Mouse (Mus musculus) liver, adult 2 months (tissue): ENCODE measurements around the gene Snapin. TPM values are rescaled to one million over a fixed set of nuclear protein-coding genes. Genes with fewer than 3 reads are reported as not detected.

Source experiments
- DNase-seq: peaks from one replicate; pipeline ENCODE4 v3.0.0-alpha.2; 2011; ENCODE audit warnings: low read depth, low spot score; ENCODE audit errors: extremely low read depth
- H3K27ac ChIP-seq: fragments of 200-500 bp; replicated peaks from 2 replicates; pipeline ENCODE4 v1.5.1; 2012; ENCODE audit warnings: low read depth, mild to moderate bottlenecking, control low read depth, inconsistent platforms, low read length; ENCODE audit not compliant: insufficient read depth
- H3K27me3 ChIP-seq: fragments of 200-500 bp; 2 replicates; pipeline ENCODE4 v1.6.1; 2012; ENCODE audit warnings: mild to moderate bottlenecking, moderate library complexity, low read length, inconsistent platforms; ENCODE audit not compliant: control insufficient read depth, insufficient read depth
- H3K36me3 ChIP-seq: fragments of 200-500 bp; 2 replicates; pipeline ENCODE4 v1.6.1; 2012; ENCODE audit warnings: low read length, inconsistent platforms; ENCODE audit not compliant: control insufficient read depth, insufficient read depth
- H3K4me1 ChIP-seq: fragments of 200-500 bp; 2 replicates; pipeline ENCODE4 v1.6.1; 2011; ENCODE audit warnings: low read length; ENCODE audit not compliant: control insufficient read depth, insufficient read depth
- H3K4me3 ChIP-seq: fragments of 200-500 bp; 2 replicates; pipeline ENCODE4 v1.5.1; 2011; ENCODE audit warnings: low read depth, mild to moderate bottlenecking, control low read depth, low read length, moderate library complexity; ENCODE audit not compliant: insufficient read depth
- H3K79me2 ChIP-seq: fragments of 200-500 bp; 2 replicates; pipeline ENCODE4 v1.6.1; 2012; ENCODE audit warnings: inconsistent platforms, mild to moderate bottlenecking, low read length, moderate library complexity; ENCODE audit not compliant: control insufficient read depth, insufficient read depth
- H3K9ac ChIP-seq: fragments of 200-500 bp; 2 replicates; pipeline ENCODE4 v1.6.1; 2012; ENCODE audit warnings: low read depth, mild to moderate bottlenecking, control low read depth, inconsistent platforms, low read length
- CTCF ChIP-seq: fragments of 200-500 bp; IDR thresholded peaks from 2 replicates; pipeline ENCODE4 v1.5.1; 2011; ENCODE audit warnings: low read depth, low read length, control low read depth
- POLR2A ChIP-seq: fragments of 200-500 bp; IDR thresholded peaks from 2 replicates; pipeline ENCODE4 v1.6.1; 2011; ENCODE audit warnings: low read length, control low read depth; ENCODE audit not compliant: insufficient read depth; ENCODE audit errors: extremely low read depth
- WGBS: fragments of 180-500 bp; shearing (Covaris S2); methylation state at CpG from one replicate; pipeline ENCODE4 v1.1.7; 2018; 5-methylcytosine and 5-hydroxymethylcytosine counted together
- polyA plus RNA-seq: library from polyadenylated mRNA; depleted of rRNA; stranded (reverse); fragments of >200 nt; gene quantifications from 2 replicates; pipeline ENCODE4 v1.2.3, GENCODE M21; 2012
- total RNA-seq: library from RNA; depleted of rRNA; stranded (reverse); fragments of >200 nt; gene quantifications from 2 replicates; pipeline ENCODE4 v1.2.3, GENCODE M21; 2014

Gene Snapin
- total and polyA plus RNA-seq, 2 experiments = 10.6 to 18.5 TPM

- H3K79me2 ChIP-seq = no peaks in the 10 kb centered on the region
- DNase-seq = no peak
- no peak overlapping the region for H3K9ac ChIP-seq
- H3K27ac ChIP-seq = no peak overlapping the region
- peaks cover 12% of the 10 kb centered on the region for H3K4me1 ChIP-seq
- no peak overlapping the region for H3K4me3 ChIP-seq
- H3K27me3 ChIP-seq = no peaks in the 10 kb centered on the region
- H3K36me3 ChIP-seq = peaks cover 53% of the 10 kb centered on the region
- TF ChIP-seq POLR2A (no peak), CTCF (no peak)
These were observed 6.8 kb upstream of the Snapin start for GRCm38 (mm10) chr3:90497597-90497996.

GRCm38 (mm10) chr3:90495850-90496525, 5.2 kb upstream of the Snapin start:
- peaks cover 38% of the 10 kb centered on the region for H3K36me3 ChIP-seq
- H3K27me3 ChIP-seq = no peaks in the 10 kb centered on the region
- 91% methylated on average over 7 of the region's 7 CpGs for WGBS
- H3K27ac ChIP-seq = no peak overlapping the region
- peaks cover 12% of the 10 kb centered on the region for H3K4me1 ChIP-seq
- H3K79me2 ChIP-seq = no peaks in the 10 kb centered on the region
- H3K4me3 ChIP-seq = no peak overlapping the region
- DNase-seq = peak; percentile 51
- no peak overlapping the region for H3K9ac ChIP-seq
- TF ChIP-seq CTCF (no peak), POLR2A (no peak)

- 24% methylated on average over 4 of the region's 4 CpGs for WGBS
- H3K4me3 ChIP-seq = no peak overlapping the region
- no peaks in the 10 kb centered on the region for H3K27me3 ChIP-seq
- H3K79me2 ChIP-seq = peaks cover 5% of the 10 kb centered on the region; the same call in 1 of the 2 replicates
- TF ChIP-seq CTCF = no peak
- TF ChIP-seq POLR2A = no peak
- peaks cover 28% of the 10 kb centered on the region for H3K36me3 ChIP-seq
- H3K9ac ChIP-seq = no peak overlapping the region
- peak overlapping the region; percentile 56 for H3K27ac ChIP-seq
- peaks cover 16% of the 10 kb centered on the region for H3K4me1 ChIP-seq
- DNase-seq = peak; percentile 97
These were observed 3.2 kb upstream of the Snapin start for GRCm38 (mm10) chr3:90493831-90494540.

- H3K4me3 ChIP-seq = no peak overlapping the region
- no peak for TF ChIP-seq CTCF
- TF ChIP-seq POLR2A = no peak
- WGBS = 30% methylated on average over 2 of the region's 2 CpGs
These were observed 517 bp upstream of the Snapin start for GRCm38 (mm10) chr3:90491350-90491749.

GRCm38 (mm10) chr3:90488576-90488975, 2.3 kb downstream of the Snapin start:
- Histone ChIP-seq H3K79me2 (peaks cover 5% of the 10 kb centered on the region; the same call in 1 of the 2 replicates), H3K27ac (no peak overlapping the region), H3K4me3 (no peak overlapping the region), H3K36me3 (peaks cover 36% of the 10 kb centered on the region), H3K4me1 (peaks cover 9% of the 10 kb centered on the region), H3K9ac (no peak overlapping the region), H3K27me3 (no peaks in the 10 kb centered on the region)
- no peak for DNase-seq
- WGBS = 89% methylated on average over 6 of the region's 6 CpGs
- TF ChIP-seq POLR2A (no peak), CTCF (no peak)

More at GRCm38 (mm10) chr3:90491350-90491749, 517 bp upstream of the Snapin start:
- Histone ChIP-seq H3K79me2 (peaks cover 5% of the 10 kb centered on the region; the same call in 1 of the 2 replicates), H3K9ac (no peak overlapping the region), H3K27ac (no peak overlapping the region), H3K36me3 (peaks cover 22% of the 10 kb centered on the region), H3K27me3 (no peaks in the 10 kb centered on the region), H3K4me1 (peaks cover 17% of the 10 kb centered on the region)
- DNase-seq = peak; percentile 47

- Histone ChIP-seq H3K9ac (no peak overlapping the region), H3K27me3 (no peaks in the 10 kb centered on the region), H3K36me3 (peaks cover 50% of the 10 kb centered on the region), H3K4me1 (peaks cover 5% of the 10 kb centered on the region), H3K4me3 (no peak overlapping the region), H3K79me2 (peaks cover 5% of the 10 kb centered on the region; the same call in 1 of the 2 replicates), H3K27ac (no peak overlapping the region)
- no peak for TF ChIP-seq CTCF
- 54% methylated on average over 5 of the region's 5 CpGs for WGBS
- no peak for DNase-seq
These were observed 3.8 kb downstream of the Snapin start for GRCm38 (mm10) chr3:90486998-90487397.
